Mouse (Mus musculus) embryonic fibroblast, embryonic 13.5 days (primary cell): Measurements from ENCODE around the gene Chrm4. TPM values are rescaled to one million over a fixed set of nuclear protein-coding genes. Genes with fewer than 3 reads are reported as not detected.

Source experiments
- H3K27ac ChIP-seq: 2 replicates; pipeline ENCODE4 v1.5.1; 2012; ENCODE audit warnings: low read length, control low read depth, inconsistent platforms; ENCODE audit not compliant: insufficient read depth
- H3K4me1 ChIP-seq: 2 replicates; pipeline ENCODE4 v1.6.1; 2011; ENCODE audit warnings: low read length; ENCODE audit not compliant: control insufficient read depth, insufficient read depth
- H3K4me3 ChIP-seq: 2 replicates; pipeline ENCODE4 v1.5.1; 2011; ENCODE audit warnings: mild to moderate bottlenecking, control low read depth, low read length; ENCODE audit not compliant: insufficient read depth
- CTCF ChIP-seq: IDR thresholded peaks from 2 replicates; pipeline ENCODE4 v1.5.1; 2011; ENCODE audit warnings: mild to moderate bottlenecking, control low read depth, low read length, moderate library complexity, borderline replicate concordance; ENCODE audit not compliant: insufficient read depth
- POLR2A ChIP-seq: IDR thresholded peaks from 2 replicates; pipeline ENCODE4 v1.6.1; 2011; ENCODE audit warnings: low read depth, mild to moderate bottlenecking, control low read depth, low read length, moderate library complexity
- polyA plus RNA-seq: library from polyadenylated mRNA; stranded (reverse); fragments of >200 nt; gene quantifications from 2 replicates; pipeline ENCODE4 v1.2.4, GENCODE M21; 2011; ENCODE audit warnings: low read depth; ENCODE audit not compliant: missing spikeins, insufficient read length

Chrm4 gene
- polyA plus RNA-seq, 1 experiment, result not detected

DNA sequence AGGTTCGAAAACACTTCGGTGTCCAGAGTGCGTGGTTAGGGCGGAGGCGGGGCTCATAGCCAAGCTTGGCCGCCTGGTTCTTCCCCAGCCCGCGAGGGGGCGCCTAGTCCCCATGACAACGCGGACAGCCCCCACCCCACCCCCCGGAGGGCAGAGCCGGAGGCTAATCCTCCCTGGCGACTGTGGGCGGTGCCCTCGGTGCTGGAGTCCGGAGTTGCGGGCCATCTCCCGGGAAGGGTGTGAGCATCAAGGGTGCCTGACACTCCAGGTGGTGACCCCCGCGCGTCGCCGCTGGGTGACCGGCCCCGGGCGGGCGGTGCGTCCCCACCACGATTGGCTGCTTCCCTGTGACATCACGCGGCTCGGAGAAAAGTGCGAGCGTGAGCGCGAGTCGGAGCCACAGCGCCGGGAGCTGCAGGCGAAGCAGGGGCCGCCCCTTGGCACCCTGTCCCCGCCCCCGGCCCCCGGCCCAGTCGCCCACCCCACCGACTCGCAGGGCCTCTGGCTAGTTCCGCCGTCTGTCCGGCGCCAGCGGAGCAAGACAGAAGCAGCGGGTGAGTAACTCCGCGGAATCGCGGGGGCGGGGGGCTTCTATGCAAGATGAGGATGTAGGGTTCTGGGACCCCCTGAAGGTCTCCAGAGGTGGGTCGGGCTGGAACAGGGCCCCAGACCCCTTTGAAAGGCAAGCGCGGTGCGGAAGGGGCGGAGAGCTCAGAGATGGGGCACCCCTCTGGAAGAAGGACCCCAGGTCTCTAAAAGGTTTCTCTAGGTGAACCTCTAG, 5.1 kb upstream of the Chrm4 start:
- TF ChIP-seq CTCF (peak; percentile 52), POLR2A (no peak)
- Histone ChIP-seq H3K4me1 (0 out of 2 replicates have a peak, but pooled peaks cover 2% of the 10 kb centered on the region), H3K27ac (no peak overlapping the region), H3K4me3 (peak overlapping the region; percentile 61)

DNA sequence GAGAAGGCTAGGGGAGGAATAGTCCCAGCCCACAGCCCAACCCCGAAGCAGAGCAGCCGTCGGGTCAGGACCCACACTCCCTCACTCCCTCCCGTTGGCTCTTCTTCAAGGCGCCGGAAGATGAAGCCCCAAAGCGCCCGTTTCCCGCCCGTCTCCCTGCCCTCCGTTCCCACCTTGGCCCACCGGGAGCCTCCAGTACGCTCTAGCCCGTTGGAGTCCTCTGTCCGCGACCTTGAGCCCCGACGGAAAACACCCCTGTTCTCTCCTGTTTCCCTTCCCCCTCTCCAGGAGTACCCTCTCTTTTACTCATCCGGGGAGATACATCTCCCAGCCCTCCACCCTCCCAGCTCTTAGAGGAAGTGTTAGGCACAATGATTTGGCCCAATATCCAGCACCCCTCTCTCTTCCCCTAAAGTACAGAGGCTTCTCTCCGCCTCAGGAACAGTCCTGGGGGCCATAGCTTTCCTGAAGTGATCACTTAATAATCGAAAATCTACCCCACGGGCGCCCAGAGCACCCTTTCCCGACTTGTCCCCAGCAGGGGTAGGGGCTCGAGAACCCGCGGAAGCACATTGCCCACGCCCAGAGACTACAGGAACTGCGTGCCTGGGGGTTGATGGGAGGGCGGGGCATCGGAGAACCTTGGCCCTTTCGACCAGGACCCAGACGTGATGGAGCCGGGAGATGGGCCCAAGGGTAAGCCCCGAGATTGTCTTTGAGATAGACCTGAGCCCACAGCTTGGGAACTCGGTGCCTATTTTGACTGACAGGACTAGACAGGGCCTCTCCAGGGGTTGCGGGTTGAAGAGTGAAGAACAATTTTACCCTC, 4.2 kb upstream of the Chrm4 start:
- no peak for TF ChIP-seq CTCF
- TF ChIP-seq POLR2A, result no peak
- H3K4me1 ChIP-seq, result 0 out of 2 replicates have a peak, but pooled peaks cover 2% of the 10 kb centered on the region
- H3K4me3 ChIP-seq, result no peak overlapping the region
- H3K27ac ChIP-seq, result no peak overlapping the region

DNA sequence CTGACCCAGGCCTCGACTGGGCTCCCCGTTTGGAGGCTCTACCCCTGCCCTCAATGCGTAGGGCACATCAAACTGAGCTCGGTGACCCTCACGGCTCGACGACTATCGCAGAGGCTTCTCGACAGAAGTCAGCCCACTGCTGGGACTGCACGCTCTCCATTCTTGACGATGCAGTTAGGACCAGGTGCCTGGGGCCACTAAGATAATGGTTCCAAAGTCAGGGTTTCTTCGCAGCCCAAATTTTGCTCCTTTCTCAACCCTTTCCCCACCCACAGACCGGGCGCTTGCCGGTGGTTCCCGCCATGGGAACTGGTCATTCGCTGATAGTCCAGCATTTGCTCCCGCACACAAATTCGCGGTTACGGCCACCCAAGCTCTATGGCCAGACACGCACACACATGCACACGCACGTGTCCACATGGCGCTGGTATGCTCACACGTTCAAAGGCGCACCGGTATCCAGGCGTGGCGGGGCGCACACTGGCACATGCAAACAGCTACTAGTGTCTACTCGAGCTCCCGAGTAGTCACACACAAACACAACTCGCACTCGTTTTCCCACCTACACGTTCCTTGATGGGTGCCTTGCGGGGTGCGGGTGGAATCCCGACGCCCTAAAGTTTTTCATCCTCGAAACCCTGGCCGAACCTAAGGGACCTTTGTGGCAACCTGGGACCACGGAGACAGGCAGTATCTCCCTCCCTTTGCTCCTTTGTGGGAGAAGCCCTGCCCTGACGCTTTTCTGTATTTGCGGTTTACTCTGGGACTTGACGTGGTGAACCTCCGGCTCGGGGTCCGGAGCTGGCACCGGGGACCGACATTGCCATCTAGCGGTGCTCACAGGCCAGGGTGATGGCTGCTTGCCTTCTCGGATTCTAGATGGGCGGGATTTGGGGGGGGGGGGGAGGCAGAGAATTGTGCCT, 3.4 kb upstream of the Chrm4 start:
- TF ChIP-seq CTCF (peak; percentile 84), POLR2A (no peak)
- peak overlapping the region; percentile 7 for H3K4me3 ChIP-seq
- H3K4me1 ChIP-seq, result 0 out of 2 replicates have a peak, but pooled peaks cover 2% of the 10 kb centered on the region
- no peak overlapping the region for H3K27ac ChIP-seq

DNA sequence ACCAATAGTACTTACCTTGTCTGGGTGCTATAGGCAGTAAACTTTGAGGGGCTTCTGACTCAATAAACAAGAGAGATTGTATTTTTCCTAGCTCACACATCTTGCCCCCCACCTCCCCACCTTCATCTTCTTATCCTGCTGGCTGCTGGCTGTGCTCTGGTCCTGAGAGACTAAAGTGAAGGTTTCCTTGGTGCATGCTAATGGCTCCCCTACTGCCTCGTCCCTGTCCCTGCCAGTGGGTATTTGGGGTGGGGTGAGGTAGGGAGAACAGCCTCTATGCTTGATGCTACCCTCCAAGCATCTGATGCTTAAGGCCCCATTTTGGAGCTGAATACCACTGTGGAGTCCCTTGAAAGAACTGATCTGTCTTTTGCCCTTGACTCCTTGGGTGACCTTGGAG, 2.3 kb upstream of the Chrm4 start:
- TF ChIP-seq CTCF, result no peak
- TF ChIP-seq POLR2A, result no peak
- Histone ChIP-seq H3K4me1 (0 out of 2 replicates have a peak, but pooled peaks cover 2% of the 10 kb centered on the region), H3K4me3 (no peak overlapping the region), H3K27ac (no peak overlapping the region)

DNA sequence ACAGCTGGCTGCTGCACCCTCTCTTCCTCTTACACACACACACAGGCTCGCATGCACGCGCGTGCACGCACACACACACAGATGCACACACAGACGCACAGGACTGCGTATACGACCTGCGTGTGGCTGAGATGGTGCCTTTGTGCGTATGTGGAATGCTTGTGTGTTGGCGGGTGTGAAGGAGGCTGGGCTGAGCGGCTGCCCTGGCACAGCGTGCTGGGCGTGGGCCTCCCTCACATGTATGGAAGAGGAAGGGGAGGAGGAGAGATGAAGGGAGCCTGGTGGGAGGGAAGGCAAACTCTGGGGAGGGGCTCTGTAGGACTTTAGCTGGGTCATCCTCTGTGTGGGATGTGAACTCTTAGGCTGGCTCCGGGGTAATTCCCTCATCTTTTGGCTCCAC, 1.6 kb upstream of the Chrm4 start:
- 0 out of 2 replicates have a peak, but pooled peaks cover 2% of the 10 kb centered on the region for H3K4me1 ChIP-seq
- H3K27ac ChIP-seq, result no peak overlapping the region
- TF ChIP-seq POLR2A (no peak), CTCF (no peak)
- no peak overlapping the region for H3K4me3 ChIP-seq

DNA sequence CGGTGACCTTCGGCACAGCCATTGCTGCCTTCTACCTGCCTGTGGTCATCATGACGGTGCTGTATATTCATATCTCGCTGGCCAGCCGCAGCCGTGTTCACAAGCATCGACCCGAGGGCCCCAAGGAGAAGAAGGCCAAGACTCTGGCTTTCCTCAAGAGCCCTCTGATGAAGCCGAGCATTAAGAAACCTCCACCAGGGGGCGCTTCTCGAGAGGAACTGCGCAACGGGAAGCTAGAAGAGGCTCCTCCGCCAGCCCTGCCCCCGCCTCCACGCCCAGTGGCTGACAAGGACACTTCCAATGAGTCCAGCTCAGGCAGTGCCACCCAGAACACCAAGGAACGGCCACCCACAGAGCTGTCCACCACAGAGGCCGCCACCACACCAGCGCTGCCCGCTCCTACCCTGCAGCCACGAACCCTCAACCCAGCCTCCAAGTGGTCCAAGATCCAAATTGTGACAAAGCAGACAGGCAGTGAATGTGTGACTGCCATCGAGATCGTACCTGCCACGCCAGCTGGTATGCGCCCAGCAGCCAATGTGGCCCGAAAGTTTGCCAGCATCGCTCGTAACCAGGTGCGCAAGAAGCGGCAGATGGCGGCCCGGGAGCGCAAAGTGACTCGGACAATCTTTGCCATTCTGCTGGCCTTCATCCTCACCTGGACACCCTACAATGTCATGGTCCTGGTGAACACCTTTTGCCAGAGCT, 931 bp downstream of the Chrm4 start:
- no peak overlapping the region for H3K4me3 ChIP-seq
- H3K27ac ChIP-seq, result no peak overlapping the region
- H3K4me1 ChIP-seq, result 0 out of 2 replicates have a peak, but pooled peaks cover 2% of the 10 kb centered on the region
- no peak for TF ChIP-seq CTCF
- TF ChIP-seq POLR2A, result no peak

DNA sequence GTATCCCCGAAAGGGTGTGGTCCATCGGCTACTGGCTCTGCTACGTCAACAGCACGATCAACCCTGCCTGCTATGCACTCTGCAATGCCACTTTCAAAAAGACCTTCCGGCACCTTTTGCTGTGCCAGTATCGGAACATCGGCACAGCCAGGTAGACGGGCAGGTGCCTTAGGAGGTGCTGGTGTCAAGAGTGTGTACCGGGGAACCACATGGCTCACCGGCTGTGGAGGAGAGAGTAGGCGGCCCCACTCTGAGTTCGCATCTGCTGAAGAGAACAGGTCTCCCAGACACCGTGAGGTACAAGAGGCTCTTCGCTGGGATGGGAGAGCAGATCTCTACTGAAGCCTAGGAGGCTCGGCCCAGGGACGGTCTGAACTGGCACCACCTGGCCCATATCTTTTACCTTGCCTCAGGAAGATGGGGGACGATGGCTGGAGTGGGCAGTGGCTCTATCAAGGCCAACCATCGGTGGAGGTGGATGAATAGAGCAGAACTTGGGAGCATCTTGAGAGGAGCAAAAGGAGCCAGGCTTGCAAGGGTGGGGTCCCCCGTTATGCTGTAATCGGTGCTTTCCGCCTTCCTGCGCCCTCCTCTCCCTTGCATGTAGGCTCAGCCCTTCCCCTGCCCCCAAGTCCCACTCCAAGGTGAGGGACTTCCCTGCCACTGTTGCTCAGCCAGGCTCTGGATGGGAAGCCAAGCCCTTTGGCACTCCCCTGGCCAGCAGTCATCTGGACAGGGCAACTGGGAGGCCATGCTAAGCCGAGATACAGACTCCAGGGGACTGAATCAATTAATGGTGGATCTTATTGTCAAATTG, 1.7 kb downstream of the Chrm4 start:
- 0 out of 2 replicates have a peak, but pooled peaks cover under 1% of the 10 kb centered on the region for H3K4me1 ChIP-seq
- TF ChIP-seq POLR2A, result no peak
- TF ChIP-seq CTCF, result no peak
- no peak overlapping the region for H3K27ac ChIP-seq
- no peak overlapping the region for H3K4me3 ChIP-seq

DNA sequence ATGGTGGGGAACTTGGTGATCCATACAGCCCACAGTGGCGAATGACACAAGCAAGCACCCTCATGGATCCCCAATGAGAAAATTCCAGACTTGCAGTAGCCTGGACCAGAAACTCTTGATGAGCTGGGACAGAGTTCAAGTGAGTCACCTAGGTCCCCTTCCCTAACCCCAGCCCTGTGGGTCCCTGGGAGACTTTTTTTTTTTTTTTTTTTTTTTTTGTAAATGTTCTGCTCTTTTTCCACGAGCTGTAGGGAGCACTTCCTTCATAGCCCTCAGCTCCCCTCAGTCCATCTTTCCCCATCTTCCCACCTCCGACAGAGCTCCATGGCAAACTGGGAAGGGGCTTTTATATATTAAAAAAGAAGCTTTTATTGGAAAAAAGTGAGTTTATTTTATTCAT, 2.4 kb downstream of the Chrm4 start:
- Histone ChIP-seq H3K27ac (no peak overlapping the region), H3K4me1 (no peaks in the 10 kb centered on the region), H3K4me3 (no peak overlapping the region)
- TF ChIP-seq POLR2A (no peak), CTCF (no peak)
